Mouse (Mus musculus) embryo, embryonic 11.5 days (tissue): ENCODE measurements around the gene Phkb.
"Not testable (repeated sequence)": the region's sequence is repeated elsewhere in the genome, so short reads cannot be mapped to it uniquely, and the experiment has no call there.

ENCODE experiments used
- DNase-seq: peaks from one replicate; pipeline ENCODE4 v3.0.0-alpha.2; 2012; ENCODE audit warnings: low read depth, low spot score

Phkb gene

GRCm38 (mm10) chr8:85840657-85841488 is at the start of gene Phkb, which contains the start of gene Itfg1:
Gene Phkb, plus strand, starts transcription at chr8:85840959.
Gene Itfg1, minus strand, starts transcription at chr8:85840921.
- DNase-seq: peak; percentile 85

DNA sequence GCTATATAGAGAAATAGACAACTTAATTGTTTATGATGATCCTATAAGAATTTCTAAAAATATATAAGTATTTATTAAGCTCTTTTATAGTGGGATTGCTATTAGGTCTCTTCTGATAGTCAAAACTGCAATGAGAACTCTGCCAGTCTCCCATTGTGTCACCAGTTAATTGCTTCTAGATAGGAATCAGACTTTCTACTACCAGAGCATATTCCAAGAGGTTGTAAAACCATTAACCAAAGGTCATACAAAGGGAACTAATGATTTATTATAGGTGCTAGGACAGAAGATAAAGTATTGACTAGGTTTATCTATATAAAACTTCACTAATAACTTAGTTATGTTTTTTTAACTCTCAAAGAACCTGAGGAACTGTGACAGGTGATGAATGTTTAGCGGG is 44.4 kb upstream of the Phkb start:
- not testable (repeated sequence) for DNase-seq

DNA sequence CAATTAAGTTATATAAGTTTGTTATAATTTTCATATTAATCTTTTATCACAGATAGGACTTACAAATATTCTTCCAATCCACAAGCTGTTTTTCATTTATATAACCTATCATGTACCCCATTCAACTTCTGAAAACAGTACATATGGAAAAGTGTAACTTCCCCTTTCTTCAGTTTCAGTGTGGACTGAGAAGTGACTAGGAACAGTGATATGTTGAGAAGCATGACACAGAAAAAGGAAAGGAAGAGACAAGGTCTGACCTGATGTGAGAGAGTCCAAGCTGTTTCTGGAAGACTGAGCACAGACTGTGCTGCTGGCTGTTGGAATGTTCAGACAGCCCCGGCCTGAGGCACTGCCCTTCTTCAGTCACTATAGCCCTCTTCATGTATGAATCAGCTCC is 40.6 kb upstream of the Phkb start:
- no peak for DNase-seq

DNA sequence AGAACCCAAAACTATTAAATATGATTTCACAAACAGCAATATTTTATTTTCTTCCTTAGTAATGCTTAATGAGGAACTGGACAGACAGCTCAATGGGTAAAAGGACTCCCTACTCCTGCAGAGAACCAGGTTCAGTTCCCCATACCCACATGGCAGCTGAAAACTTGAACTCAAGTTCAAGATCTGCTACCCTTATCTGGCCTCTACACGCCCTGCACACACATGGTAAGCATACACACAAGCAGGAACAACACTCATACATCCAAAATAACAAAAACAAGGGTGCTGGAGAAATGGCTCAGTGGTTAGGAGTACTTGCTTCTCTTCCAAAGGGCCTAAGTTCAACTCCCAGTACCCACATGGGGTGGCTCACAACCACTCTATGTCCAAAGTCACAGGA is 39.4 kb upstream of the Phkb start:
- no peak for DNase-seq

- DNase-seq: no peak
These were observed 27.1 kb upstream of the Phkb start for GRCm38 (mm10) chr8:85813621-85814020.

- no peak for DNase-seq
These were observed 673 bp upstream of the Phkb start for GRCm38 (mm10) chr8:85839916-85840656.

- DNase-seq: no peak
These were observed 683 bp downstream of the Phkb start for GRCm38 (mm10) chr8:85841489-85841795.

DNA sequence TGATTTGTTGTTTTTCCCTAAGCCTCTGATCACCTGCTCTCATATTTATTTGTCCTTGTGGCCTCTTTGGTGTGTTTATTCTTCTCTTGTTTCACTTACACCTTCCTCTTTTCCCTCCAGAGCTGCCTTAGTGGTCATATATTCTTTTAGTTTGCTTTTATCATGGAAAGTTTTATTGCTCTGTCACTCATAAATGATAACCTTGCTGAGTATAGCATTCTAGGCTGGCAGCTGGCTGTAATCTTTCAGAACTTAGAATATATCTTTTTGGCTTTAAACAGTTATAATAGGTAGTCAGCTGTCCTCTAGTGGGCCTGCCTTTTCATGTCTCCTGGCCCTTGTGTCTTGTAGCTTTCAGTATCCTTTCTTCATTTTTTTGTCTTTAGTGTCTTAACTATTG is 5.1 kb downstream of the Phkb start:
- no peak for DNase-seq

GRCm38 (mm10) chr8:85854220-85855123 is 13.7 kb downstream of the Phkb start:
- DNase-seq: no peak

DNA sequence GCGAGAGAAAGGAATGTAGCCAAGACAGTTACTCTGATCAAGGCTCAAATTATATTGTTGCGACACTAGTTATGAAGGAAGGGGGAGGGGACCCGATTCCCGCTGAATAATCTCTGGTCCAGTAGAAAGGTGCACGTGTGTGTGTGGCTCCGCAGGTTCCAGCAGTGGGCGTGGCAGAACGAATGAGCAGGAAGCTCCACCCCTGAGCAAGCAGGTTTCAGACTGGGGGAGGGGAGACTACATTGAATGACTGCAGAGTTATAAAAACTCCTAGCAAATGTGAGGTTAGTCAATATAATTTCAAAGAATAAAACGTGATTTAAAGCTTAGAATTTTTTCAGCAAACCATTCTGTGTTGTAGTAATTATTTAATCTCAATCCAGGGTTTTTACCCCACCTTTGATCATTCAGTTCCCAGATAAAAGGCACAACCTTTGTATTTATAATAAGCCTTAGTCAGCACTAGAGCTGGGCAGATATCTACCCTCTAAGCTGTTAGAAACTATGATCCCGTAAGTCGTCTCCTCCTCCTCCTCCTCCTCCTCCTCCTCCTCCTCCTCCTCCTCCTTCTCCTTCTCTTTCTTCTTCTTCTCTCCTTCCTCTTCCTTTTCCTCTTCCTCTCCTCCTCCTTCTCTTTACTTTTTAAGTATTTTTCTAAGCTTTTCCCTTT is 16.6 kb downstream of the Phkb start:
- DNase-seq: not testable (repeated sequence)

DNA sequence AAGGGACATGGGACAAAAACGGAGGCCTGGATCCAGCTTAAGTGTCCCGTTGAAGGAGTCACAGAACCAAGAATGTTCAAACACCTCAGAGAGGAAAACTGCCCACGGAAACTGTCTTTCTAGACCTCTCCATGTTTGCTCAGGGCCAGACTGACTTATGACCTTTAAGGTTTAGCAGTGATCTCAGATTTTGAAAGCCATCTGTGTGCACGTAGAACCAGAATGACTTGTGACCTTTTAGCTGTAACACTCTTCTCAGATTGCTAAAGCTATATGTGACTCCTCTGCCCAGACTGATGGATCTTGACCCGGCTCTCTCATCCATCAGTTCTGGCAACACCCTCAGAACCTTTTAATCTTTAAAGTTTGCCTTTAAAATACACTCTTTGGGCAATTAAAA is 19.9 kb downstream of the Phkb start:
- no peak for DNase-seq

DNA sequence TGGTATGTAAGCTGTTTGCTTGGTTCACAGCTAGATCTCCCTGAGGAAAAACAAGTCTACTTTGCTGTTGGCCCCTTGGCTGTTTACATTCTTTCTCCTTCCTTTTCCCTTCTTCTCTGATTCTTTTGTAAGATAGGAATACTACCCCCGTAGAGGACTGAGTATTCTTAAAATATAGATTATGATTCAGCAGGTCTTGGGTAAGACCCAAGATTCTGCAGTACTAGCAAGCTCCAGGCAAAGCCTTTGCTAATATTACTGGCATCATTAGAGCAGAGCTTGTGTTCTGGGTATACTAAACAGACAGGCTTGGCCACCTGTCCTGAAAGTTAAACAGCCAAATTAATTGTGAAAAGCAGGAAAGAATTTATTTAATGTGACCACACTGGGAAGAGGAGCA is 21.6 kb downstream of the Phkb start:
- no peak for DNase-seq

DNA sequence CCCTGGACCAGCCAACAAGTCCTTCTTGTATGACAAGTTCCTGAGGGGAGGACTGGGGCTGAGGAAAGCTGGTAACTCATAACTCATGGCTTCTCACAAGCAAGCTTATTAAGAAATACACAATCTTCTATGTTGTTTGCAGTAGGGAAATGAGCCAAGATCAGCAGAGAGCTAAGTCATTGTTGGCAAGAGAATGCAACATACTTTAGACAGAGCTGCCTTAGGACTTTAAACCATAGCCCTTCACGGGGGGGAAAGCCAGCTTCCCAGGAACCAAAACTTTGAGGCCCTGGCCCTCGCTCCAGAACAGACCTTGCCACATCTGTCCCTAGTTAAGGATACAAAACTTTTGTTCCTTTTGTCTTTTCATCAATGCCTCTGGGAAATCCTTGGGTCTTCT is 30.9 kb downstream of the Phkb start:
- DNase-seq: no peak

DNA sequence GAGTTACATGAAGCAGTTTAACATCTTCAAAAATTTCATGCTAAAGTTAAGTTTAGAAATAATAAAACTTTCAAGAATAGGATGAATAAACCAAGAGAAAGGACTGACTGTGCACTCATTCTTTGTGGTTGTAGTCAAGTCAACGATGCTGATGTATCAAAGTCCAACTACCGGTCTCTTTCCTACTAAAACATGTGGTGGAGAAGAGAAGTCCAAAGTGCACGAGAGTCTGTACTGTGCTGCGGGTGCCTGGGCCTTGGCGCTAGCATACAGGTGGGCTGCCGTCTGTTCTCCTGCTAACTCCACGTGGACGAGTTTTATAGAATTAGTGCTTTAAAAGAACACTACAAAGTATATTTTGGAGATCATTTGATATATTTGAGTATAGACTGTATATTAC is 37.2 kb downstream of the Phkb start:
- DNase-seq: no peak

- DNase-seq: no peak
These were observed 38.9 kb downstream of the Phkb start for GRCm38 (mm10) chr8:85879624-85880023.

DNA sequence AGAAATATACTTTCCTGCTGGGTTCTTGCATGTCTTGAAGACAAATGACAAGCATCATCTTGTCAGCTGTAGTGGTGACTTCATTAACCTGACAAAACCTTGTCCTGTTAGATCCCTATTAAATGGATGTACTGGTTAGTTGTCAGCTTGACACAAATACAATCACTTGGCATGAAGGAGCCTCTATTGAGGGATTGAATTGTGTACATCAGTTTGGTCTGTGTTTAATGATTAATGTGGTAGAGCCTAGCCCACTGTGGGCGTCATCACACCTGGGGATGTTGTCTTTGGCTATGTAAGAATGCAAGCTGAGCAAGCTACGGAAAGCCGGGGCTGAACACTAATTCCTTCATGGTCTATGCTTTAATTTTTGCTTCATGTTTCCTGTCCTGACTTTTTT is 44.1 kb downstream of the Phkb start:
- DNase-seq: no peak

- no peak for DNase-seq
These were observed 56.9 kb downstream of the Phkb start for GRCm38 (mm10) chr8:85897636-85898035.

DNA sequence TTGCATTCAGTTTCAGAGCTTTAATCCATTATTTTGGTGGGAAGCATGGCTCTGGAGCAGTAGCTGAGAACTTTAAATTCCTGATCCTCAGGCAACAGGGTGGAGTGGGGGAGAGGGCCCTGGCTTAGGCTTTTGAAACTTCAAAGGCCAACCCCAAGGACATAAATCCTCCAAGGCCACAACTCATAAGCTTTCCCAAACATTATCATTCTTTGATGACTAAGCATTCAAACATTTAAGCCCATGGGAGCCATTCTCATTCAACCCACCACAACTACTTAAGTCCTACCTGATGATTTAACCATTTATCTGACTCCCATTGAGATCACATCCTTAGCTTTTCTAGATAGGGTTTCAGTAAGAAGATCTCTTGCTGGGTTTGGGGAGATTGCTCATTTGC is 84.2 kb downstream of the Phkb start:
- no peak for DNase-seq

DNA sequence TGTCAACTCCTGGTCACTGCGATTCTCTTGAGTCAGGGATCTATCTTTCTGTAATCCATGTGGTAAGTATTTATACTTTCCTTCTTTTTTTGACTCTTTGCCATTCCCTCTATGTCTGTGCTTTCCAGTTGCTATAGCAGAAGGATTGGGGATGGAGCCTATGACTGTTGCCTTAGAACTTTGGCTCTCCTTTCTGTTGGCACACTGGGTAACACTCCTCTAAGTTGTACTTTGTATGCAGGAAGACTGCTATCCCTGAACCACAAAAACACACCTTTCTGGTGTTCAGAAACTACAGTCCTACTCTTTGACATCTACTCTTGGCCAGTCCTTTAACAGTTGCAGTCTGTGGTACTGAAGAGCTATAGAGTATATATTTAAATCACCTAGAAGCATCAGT is 84.8 kb downstream of the Phkb start:
- no peak for DNase-seq

DNA sequence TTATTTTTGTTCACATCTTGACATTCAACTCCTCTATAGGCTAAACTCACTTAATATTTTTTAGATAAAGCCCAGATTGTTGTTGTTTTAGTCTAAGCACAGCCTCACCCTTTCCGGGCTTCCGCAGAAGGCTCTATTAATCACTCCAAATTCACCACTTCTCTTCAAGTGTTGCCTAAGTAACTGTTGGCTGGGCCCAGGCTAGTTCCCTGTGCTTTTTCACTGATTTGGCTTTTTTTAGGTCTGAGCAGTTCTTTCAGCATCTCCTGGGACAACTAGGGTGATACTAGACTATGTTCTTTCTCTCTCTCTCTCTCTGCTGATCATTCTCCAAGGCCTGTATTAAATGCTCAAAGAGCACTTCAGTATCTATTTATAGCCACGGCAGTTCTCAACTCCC is 85.3 kb downstream of the Phkb start:
- no peak for DNase-seq

DNA sequence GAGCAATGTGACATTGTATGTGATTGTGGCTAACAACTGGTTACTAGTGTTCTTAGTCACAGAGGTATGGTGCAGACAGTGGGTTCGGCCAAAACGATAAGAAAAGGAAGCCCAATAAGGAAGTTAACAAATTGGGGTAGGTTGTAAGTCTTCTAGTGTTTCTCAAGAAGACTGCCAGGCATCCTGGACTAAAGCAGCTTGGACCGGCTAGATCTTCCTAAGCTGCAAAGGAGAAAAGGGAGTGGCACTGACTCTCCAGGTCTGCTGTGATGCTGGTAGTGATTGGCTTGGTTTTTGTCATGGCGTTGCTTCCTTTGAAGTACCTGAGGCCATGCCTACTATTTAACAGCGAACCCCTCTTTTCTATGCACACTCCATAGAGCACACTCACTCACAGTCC is 95.4 kb downstream of the Phkb start:
- no peak for DNase-seq

DNA sequence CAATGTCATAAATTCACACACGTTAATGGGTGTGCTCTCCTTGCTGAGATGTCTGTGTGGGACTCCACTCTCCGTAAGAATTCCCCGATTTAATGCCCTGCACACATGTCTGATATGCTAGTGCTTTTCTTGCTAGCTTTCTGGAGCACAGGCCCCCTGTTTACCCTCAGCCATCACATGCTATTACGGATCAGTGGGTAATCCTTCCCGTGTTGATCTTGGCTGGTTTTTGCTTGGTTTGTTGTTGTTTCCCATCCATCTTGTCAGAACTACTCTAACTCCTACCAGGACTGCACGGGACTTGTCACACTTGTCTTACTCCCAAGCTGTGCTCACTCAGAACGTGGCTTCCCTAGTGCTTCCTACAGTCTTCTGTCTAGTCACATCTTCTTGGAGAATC is 96.6 kb downstream of the Phkb start:
- no peak for DNase-seq
